Mouse (Mus musculus) CH12.LX (cell line): ENCODE measurements at regions not wholly inside any gene's neighbourhood (a gene's known extent, or its start where the extent isn't known, plus 50 kb on each side); places are given as distances from the start of the nearest gene placed in this dataset.

Experiments used
- CHD2 ChIP-seq: IDR thresholded peaks from 2 replicates; pipeline ENCODE4 v1.6.1; 2011; ENCODE audit warnings: low read length, improper control_type of control experiment
- CTCF ChIP-seq, 2 experiments: IDR thresholded peaks in 1 of 2; conservative IDR thresholded peaks in 1 of 2; 2 replicates each; pipeline ENCODE4 v1.5.1; 2011 to 2012; ENCODE audit warnings: low read depth in 2 of 2, low read length in 2 of 2, improper control_type of control experiment in 1 of 2, inconsistent platforms in 1 of 2, mild to moderate bottlenecking in 1 of 2, moderate library complexity in 1 of 2
- E2F4 ChIP-seq: IDR thresholded peaks from 2 replicates; pipeline ENCODE4 v1.6.1; 2011; ENCODE audit warnings: low read depth, low read length, improper control_type of control experiment; ENCODE audit not compliant: insufficient replicate concordance
- EP300 ChIP-seq: IDR thresholded peaks from 2 replicates; pipeline ENCODE4 v1.6.1; 2011; ENCODE audit warnings: low read length, improper control_type of control experiment
- IRF4 ChIP-seq: IDR thresholded peaks from 2 replicates; pipeline ENCODE4 v1.6.1; 2014; ENCODE audit warnings: low read depth, mild to moderate bottlenecking, inconsistent platforms, low read length, improper control_type of control experiment
- MAFK ChIP-seq: IDR thresholded peaks from 2 replicates; pipeline ENCODE4 v1.6.1; 2011; ENCODE audit warnings: low read length, improper control_type of control experiment; ENCODE audit not compliant: insufficient replicate concordance
- MYC ChIP-seq: IDR thresholded peaks from 2 replicates; pipeline ENCODE4 v1.6.1; 2011; ENCODE audit warnings: low read depth, mild to moderate bottlenecking, improper control_type of control experiment, low read length
- POLR2A ChIP-seq: IDR thresholded peaks from 2 replicates; pipeline ENCODE4 v1.6.1; 2011; ENCODE audit warnings: low read depth, mild to moderate bottlenecking, improper control_type of control experiment, low read length
- POLR2AphosphoS2 ChIP-seq: IDR thresholded peaks from 2 replicates; pipeline ENCODE4 v1.6.1; 2011; ENCODE audit warnings: low read depth, low read length, improper control_type of control experiment
- SIN3A ChIP-seq: IDR thresholded peaks from 2 replicates; pipeline ENCODE4 v1.6.1; 2012; ENCODE audit warnings: low read length, improper control_type of control experiment, inconsistent platforms
- TCF12 ChIP-seq: IDR thresholded peaks from 2 replicates; pipeline ENCODE4 v1.6.1; 2014; ENCODE audit warnings: low read depth, mild to moderate bottlenecking, inconsistent platforms, low read length, improper control_type of control experiment
- UBTF ChIP-seq: IDR thresholded peaks from 2 replicates; pipeline ENCODE4 v1.6.1; 2012; ENCODE audit warnings: low read depth, mild to moderate bottlenecking, inconsistent platforms, low read length, improper control_type of control experiment, moderate library complexity
- USF1 ChIP-seq: IDR thresholded peaks from 2 replicates; pipeline ENCODE4 v1.6.1; 2014; ENCODE audit warnings: low read depth, mild to moderate bottlenecking, inconsistent platforms, low read length, improper control_type of control experiment
- ZMIZ1 ChIP-seq: IDR thresholded peaks from 2 replicates; pipeline ENCODE4 v1.6.1; 2012; ENCODE audit warnings: low read depth, mild to moderate bottlenecking, inconsistent platforms, low read length, improper control_type of control experiment

DNA sequence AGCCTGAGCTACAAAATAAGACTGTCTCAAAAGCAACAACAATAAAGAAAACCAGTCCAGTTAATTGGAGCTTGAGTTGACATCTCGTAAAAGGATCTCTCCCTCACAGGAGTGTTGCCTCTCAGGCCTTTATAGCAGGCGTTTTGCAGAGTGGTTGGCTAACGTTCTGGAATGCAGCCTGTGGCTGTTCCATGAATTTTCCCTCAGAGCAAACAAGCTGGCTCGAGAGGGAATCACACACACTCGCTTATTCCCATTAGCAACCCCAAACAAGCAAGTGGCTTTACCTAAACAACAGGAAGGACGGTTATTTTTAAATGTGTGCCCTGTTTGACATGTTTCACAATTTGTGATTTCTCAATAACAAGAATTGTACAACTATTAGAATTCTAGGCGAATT lies 59.2 kb upstream of the Klf6 start:
- TF ChIP-seq EP300 (no peak), E2F4 (no peak), MYC (no peak), CTCF (conservative IDR thresholded peaks at IDR 0.05 in 1 of 2, IDR thresholded peaks at IDR 0.05 in 1 of 2; ENCODE audit: low read depth in 2 of 2, low read length in 2 of 2) (no peak), TCF12 (no peak), ZMIZ1 (no peak), POLR2A (no peak), MAFK (no peak), IRF4 (no peak), SIN3A (no peak), USF1 (no peak), CHD2 (no peak), POLR2AphosphoS2 (no peak), UBTF (no peak)
